Mouse (Mus musculus): ENCODE results near the gene Elovl6. TPM values are rescaled to one million over a fixed set of nuclear protein-coding genes. Genes with fewer than 3 reads are reported as not detected.

The Elovl6 gene
- polyA plus RNA-seq, 1 experiment from 2014 or later: 37.5 TPM

DNA sequence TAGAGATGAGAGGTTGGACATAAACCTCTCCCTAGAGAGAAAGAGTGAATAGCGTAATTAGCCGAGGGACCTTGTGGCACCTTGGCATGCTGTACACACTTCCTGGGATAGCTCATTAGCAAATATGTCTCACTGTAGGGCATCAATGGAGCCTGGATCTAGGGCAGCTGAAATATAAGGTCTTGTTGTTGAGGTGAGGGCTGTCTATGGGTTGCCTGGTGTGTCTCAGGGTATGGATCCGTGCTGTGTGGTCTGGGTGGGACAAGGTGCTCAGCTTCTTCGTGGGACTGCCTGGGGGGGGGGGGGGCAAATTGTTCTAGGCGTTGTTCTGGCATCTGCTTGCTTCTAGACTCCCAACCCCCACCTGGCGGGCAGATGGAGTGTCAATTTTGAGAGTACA is 13.6 kb downstream of the Elovl6 start:
- Histone ChIP-seq H3K9ac (no peak overlapping the region), H3K4me1 (no peaks in the 10 kb centered on the region), H3K9me3 (no peaks in the 10 kb centered on the region), H3K4me2 (no peak overlapping the region), H3K4me3 (no peak overlapping the region), H3K27me3 (replicated peaks) (no peaks in the 10 kb centered on the region), H3K27ac (no peak overlapping the region), H3K36me3 (replicated peaks) (peaks cover 5% of the 10 kb centered on the region; the same call in 1 of the 2 replicates)
- 83% methylated on average over 6 of the region's 6 CpGs for WGBS
- ATAC-seq (replicated peaks): no peak

DNA sequence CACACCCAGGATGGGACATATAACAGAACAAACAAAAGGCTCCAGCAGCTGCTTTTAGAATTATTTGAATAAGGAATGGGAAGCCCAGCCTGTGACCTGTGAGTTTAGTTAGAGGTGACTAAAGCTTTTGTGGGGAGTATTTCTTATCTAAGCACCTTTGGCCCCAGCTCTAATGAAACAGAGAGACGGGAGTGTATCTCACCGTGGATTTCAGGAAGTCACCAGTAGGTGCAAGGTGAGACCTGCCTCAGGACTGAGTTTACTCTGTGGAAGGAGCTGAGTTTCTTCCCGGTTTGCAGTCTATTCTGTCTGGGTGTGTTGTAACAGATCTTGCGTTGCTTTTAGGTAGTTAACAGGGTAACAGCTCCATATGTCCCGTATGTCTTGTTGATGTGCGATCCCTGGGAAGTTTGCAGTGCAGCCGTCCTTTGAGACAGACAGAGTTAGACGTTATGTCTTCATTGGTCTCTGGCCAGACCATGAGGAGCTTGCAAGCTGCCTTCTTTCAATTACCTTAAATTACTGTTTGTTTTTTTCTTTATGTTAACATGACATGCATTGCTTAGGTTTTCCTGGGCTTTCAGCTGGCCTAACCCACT is 15.8 kb downstream of the Elovl6 start:
- Histone ChIP-seq H3K4me3 (no peak overlapping the region), H3K36me3 (replicated peaks) (no peaks in the 10 kb centered on the region), H3K9ac (no peak overlapping the region), H3K27me3 (replicated peaks) (no peaks in the 10 kb centered on the region), H3K9me3 (no peaks in the 10 kb centered on the region), H3K27ac (no peak overlapping the region), H3K4me2 (no peak overlapping the region), H3K4me1 (no peaks in the 10 kb centered on the region)
- 60% methylated on average over 8 of the region's 8 CpGs for WGBS
- no peak for ATAC-seq (replicated peaks)

GRCm38 (mm10) chr3:129548760-129549159 is 16.6 kb downstream of the Elovl6 start:
- Histone ChIP-seq H3K4me1 (no peaks in the 10 kb centered on the region), H3K4me2 (no peak overlapping the region), H3K27ac (no peak overlapping the region), H3K9me3 (no peaks in the 10 kb centered on the region), H3K36me3 (replicated peaks) (no peaks in the 10 kb centered on the region), H3K27me3 (replicated peaks) (no peaks in the 10 kb centered on the region), H3K4me3 (no peak overlapping the region), H3K9ac (no peak overlapping the region)
- no peak for ATAC-seq (replicated peaks)
- WGBS: 24% methylated on average over 8 of the region's 8 CpGs

- no peaks in the 10 kb centered on the region for H3K4me1 ChIP-seq
- H3K36me3 ChIP-seq (replicated peaks): no peaks in the 10 kb centered on the region
- H3K4me3 ChIP-seq: no peak overlapping the region
- no peak overlapping the region for H3K27ac ChIP-seq
- no peak overlapping the region for H3K9ac ChIP-seq
- 25% methylated on average over 5 of the region's 5 CpGs for WGBS
- H3K27me3 ChIP-seq (replicated peaks): no peaks in the 10 kb centered on the region
- no peaks in the 10 kb centered on the region for H3K9me3 ChIP-seq
- no peak overlapping the region for H3K4me2 ChIP-seq
- ATAC-seq (replicated peaks): no peak
Measured at GRCm38 (mm10) chr3:129549546-129549945, 17.4 kb downstream of the Elovl6 start.

DNA sequence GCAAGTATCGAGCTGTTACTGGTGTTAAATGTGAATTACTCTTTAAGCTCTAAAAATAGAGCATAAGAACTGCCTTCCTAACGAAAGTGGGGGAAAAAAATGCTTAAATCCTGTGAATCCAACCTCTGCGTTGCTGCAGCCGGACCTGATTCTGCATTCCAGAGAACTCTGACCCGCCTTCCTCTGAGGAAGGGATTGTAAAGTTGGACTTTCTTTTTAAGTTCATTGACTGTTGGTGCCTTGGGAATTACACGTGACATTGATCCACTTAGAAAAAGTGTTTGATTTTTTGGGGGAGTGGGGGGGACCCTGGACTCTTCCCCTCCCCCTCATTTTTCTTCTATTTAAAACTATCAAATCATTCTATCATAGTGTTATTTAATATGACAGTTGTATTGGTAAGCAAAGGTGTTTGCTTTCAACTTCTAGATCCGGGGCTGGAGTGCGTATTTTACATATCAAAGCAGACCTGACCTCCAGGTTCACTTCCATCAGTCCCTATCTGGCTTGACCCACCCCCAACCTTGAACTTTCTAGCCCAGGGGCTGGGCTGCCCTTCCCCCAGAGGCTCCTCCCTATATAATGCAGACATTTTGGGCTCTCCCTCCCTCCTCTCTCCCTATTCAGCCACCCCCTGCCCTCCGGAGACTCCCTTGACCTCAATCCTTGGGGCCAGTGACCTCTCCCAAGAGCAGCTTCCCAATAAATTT is 19.6 kb downstream of the Elovl6 start:
- Histone ChIP-seq H3K4me1 (no peaks in the 10 kb centered on the region), H3K36me3 (replicated peaks) (no peaks in the 10 kb centered on the region), H3K9me3 (no peaks in the 10 kb centered on the region), H3K4me3 (no peak overlapping the region), H3K9ac (no peak overlapping the region), H3K4me2 (no peak overlapping the region), H3K27ac (no peak overlapping the region), H3K27me3 (replicated peaks) (no peaks in the 10 kb centered on the region)
- 53% methylated on average over 9 of the region's 9 CpGs for WGBS
- ATAC-seq (replicated peaks): no peak

- peak; percentile 55; the same call in 1 of the 2 replicates for ATAC-seq (replicated peaks)
- H3K27me3 ChIP-seq (replicated peaks): no peaks in the 10 kb centered on the region
Measured at GRCm38 (mm10) chr3:129552370-129552769, 20.2 kb downstream of the Elovl6 start.

DNA sequence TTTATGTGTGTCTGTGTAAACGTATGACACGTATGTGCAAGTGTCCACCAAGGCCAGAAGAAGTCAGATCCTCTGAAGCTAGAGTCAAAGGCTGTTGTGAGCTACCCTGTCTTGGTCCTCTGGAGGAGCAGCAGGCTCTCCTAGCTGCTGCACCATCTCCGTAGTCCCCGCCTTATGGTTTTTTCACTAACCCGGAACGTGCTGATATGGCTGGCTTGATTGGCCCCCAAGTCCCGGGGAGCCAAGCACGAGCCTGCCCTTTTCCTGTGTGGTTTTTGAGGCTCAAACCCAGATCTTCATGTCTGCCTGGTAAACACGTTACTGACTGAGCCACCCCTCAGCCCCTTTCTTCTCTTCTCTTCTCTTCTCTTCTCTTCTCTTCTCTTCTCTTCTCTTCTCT is 21.0 kb downstream of the Elovl6 start:
- no peaks in the 10 kb centered on the region for H3K4me1 ChIP-seq
- no peaks in the 10 kb centered on the region for H3K9me3 ChIP-seq
- H3K36me3 ChIP-seq (replicated peaks): no peaks in the 10 kb centered on the region
- no peak overlapping the region for H3K4me3 ChIP-seq
- H3K4me2 ChIP-seq: no peak overlapping the region
- H3K27ac ChIP-seq: no peak overlapping the region
- H3K27me3 ChIP-seq (replicated peaks): no peaks in the 10 kb centered on the region
- no peak for ATAC-seq (replicated peaks)
- no peak overlapping the region for H3K9ac ChIP-seq
- 93% methylated on average over 9 of the region's 9 CpGs for WGBS

More at GRCm38 (mm10) chr3:129552370-129552769, 20.2 kb downstream of the Elovl6 start:
- Histone ChIP-seq H3K9me3 (no peaks in the 10 kb centered on the region), H3K36me3 (replicated peaks) (no peaks in the 10 kb centered on the region), H3K27ac (no peak overlapping the region), H3K9ac (no peak overlapping the region), H3K4me3 (no peak overlapping the region), H3K4me2 (no peak overlapping the region), H3K4me1 (no peaks in the 10 kb centered on the region)
- 78% methylated on average over 6 of the region's 6 CpGs for WGBS

DNA sequence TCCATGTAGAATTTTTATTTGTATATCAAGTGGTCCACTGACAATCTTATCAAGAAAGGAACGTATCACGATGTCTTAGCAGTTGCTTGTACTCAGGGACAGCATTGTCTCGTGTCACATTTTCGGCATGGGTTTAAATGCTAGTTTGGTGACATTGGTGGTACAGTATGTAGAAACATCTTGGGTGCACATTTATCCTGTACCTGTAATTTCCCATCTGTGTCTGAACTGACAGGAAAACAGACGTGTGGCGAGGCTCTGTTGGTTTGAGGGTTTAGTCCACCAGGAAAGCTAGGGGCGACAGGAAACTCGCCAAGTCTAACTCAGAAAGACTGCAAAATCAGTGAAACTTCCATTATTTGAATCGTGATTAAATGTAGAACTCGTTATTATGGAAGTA is 21.5 kb downstream of the Elovl6 start:
- H3K4me1 ChIP-seq: no peaks in the 10 kb centered on the region
- ATAC-seq (replicated peaks): no peak
- H3K27ac ChIP-seq: no peak overlapping the region
- no peaks in the 10 kb centered on the region for H3K9me3 ChIP-seq
- WGBS: 94% methylated on average over 10 of the region's 10 CpGs
- H3K4me3 ChIP-seq: no peak overlapping the region
- H3K36me3 ChIP-seq (replicated peaks): no peaks in the 10 kb centered on the region
- H3K4me2 ChIP-seq: no peak overlapping the region
- no peaks in the 10 kb centered on the region for H3K27me3 ChIP-seq (replicated peaks)
- no peak overlapping the region for H3K9ac ChIP-seq

- no peaks in the 10 kb centered on the region for H3K36me3 ChIP-seq (replicated peaks)
- H3K27ac ChIP-seq: no peak overlapping the region
- H3K4me3 ChIP-seq: no peak overlapping the region
- H3K27me3 ChIP-seq (replicated peaks): no peaks in the 10 kb centered on the region
- no peaks in the 10 kb centered on the region for H3K9me3 ChIP-seq
- no peaks in the 10 kb centered on the region for H3K4me1 ChIP-seq
- H3K9ac ChIP-seq: no peak overlapping the region
- 87% methylated on average over 4 of the region's 4 CpGs for WGBS
- H3K4me2 ChIP-seq: no peak overlapping the region
- no peak for ATAC-seq (replicated peaks)
Measured at GRCm38 (mm10) chr3:129554436-129554835, 22.3 kb downstream of the Elovl6 start.

GRCm38 (mm10) chr3:129557048-129557447 is 24.9 kb downstream of the Elovl6 start:
- ATAC-seq (replicated peaks): no peak
- H3K27me3 ChIP-seq (replicated peaks): no peaks in the 10 kb centered on the region
- H3K36me3 ChIP-seq (replicated peaks): no peaks in the 10 kb centered on the region
- H3K4me2 ChIP-seq: no peak overlapping the region
- H3K27ac ChIP-seq: no peak overlapping the region
- no peaks in the 10 kb centered on the region for H3K4me1 ChIP-seq
- H3K9me3 ChIP-seq: no peaks in the 10 kb centered on the region
- H3K9ac ChIP-seq: no peak overlapping the region
- H3K4me3 ChIP-seq: no peak overlapping the region
- WGBS: 89% methylated on average over 9 of the region's 9 CpGs

GRCm38 (mm10) chr3:129557566-129557965 is 25.4 kb downstream of the Elovl6 start:
- H3K36me3 ChIP-seq (replicated peaks): no peaks in the 10 kb centered on the region
- H3K27ac ChIP-seq: no peak overlapping the region
- no peaks in the 10 kb centered on the region for H3K4me1 ChIP-seq
- no peak overlapping the region for H3K4me3 ChIP-seq
- H3K9me3 ChIP-seq: no peaks in the 10 kb centered on the region
- H3K4me2 ChIP-seq: no peak overlapping the region
- no peak overlapping the region for H3K9ac ChIP-seq
- ATAC-seq (replicated peaks): no peak
- WGBS: 84% methylated on average over 7 of the region's 7 CpGs
- H3K27me3 ChIP-seq (replicated peaks): no peaks in the 10 kb centered on the region

- Histone ChIP-seq H3K9ac (no peak overlapping the region), H3K4me1 (no peaks in the 10 kb centered on the region), H3K27ac (no peak overlapping the region), H3K4me3 (no peak overlapping the region), H3K9me3 (no peaks in the 10 kb centered on the region), H3K36me3 (replicated peaks) (no peaks in the 10 kb centered on the region), H3K4me2 (no peak overlapping the region), H3K27me3 (replicated peaks) (no peaks in the 10 kb centered on the region)
- 88% methylated on average over 22 of the region's 22 CpGs for WGBS
- ATAC-seq (replicated peaks): no peak
Measured at GRCm38 (mm10) chr3:129558016-129558955, 26.1 kb downstream of the Elovl6 start.

Data from midbrain, embryonic 15.5 days (tissue).